Mouse (Mus musculus) kidney, adult 18-20 months (tissue): Measurements from ENCODE around the gene Ggnbp2.

Experiments
- DNase-seq: peaks from one replicate; pipeline ENCODE4 v3.0.0; 2021

The Ggnbp2 gene

DNA sequence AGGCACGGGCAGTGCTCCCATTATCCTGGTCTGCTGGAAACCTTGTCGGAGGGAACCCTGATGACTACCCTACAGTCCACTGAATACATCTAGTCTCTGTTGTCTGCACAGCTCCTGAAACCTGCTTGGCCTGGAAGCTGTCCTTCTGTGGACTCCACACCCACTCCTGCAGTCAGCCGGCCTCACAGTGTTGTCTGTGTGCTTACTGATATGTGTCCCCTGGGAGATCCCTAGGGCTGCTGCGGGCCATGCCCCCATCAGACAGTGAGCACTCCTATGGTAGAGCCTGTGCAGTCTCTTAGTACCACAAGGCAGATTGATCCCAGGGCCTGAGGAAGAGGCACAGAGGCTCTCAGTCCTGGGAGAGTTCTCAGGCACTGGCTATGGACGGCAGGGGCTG is 48.1 kb downstream of the Ggnbp2 start:
- DNase-seq: no peak

DNA sequence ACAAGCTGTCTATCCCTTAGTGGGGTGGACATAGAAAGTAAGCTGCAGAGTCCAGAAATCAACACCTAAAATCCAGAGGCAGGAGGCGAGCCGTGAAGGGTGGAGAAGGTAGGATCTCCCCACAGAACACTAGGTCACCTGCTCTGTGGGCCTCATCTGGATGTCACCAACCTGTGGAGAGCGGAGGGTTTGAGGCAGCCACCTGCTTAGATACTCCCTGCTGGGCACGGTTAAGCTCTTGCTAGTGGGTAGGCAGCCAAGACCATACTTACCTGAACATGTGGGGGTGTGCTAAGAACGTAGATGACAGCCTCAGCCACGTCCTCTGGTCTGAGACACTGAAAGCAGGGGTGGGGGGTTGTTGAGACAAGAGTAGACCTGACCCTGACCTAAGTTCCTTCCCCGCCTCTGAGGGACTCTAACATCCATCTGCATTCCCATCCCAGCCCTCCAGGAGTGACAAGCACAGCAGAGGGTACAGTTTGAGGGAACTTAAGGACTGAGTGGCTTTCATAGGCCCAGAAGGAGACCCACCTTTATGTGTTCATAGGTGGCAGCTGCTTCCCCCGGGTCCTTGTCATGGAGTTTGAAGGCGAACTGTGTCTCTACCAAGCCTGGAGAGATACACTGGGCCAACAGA is 49.4 kb downstream of the Ggnbp2 start:
- no peak for DNase-seq

GRCm38 (mm10) chr11:84818961-84819692 is 51.5 kb downstream of the Ggnbp2 start, which contains the start of gene Mrm1:
TSS of gene Mrm1 (minus strand) at chr11:84819515.
- DNase-seq: peak; percentile 97

GRCm38 (mm10) chr11:84818085-84818960 is 52.3 kb downstream of the Ggnbp2 start:
- peak; percentile 84 for DNase-seq

DNA sequence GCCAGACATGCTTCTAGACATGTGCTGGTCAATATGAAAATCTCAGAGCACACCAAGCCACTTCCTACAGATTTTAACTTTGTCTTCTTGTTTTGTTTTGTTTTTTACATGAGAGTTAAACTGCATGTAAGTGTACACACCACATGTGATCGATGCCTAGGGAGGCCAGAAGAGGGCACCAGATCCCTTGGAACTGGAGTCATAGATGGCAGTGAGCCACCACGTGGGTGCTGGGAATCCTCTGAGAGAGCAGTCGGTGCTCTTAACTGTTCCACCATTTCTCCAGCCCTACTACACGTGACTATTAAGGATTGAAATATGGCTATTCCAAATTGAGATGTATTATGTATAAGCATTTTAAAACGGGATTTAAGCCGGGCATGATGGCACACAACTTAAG is 53.3 kb downstream of the Ggnbp2 start:
- no peak for DNase-seq

- peak; percentile 76 for DNase-seq
These were observed 56.7 kb downstream of the Ggnbp2 start for GRCm38 (mm10) chr11:84813724-84814510.

- no peak for DNase-seq
These were observed 66.2 kb downstream of the Ggnbp2 start for GRCm38 (mm10) chr11:84804373-84804772.

DNA sequence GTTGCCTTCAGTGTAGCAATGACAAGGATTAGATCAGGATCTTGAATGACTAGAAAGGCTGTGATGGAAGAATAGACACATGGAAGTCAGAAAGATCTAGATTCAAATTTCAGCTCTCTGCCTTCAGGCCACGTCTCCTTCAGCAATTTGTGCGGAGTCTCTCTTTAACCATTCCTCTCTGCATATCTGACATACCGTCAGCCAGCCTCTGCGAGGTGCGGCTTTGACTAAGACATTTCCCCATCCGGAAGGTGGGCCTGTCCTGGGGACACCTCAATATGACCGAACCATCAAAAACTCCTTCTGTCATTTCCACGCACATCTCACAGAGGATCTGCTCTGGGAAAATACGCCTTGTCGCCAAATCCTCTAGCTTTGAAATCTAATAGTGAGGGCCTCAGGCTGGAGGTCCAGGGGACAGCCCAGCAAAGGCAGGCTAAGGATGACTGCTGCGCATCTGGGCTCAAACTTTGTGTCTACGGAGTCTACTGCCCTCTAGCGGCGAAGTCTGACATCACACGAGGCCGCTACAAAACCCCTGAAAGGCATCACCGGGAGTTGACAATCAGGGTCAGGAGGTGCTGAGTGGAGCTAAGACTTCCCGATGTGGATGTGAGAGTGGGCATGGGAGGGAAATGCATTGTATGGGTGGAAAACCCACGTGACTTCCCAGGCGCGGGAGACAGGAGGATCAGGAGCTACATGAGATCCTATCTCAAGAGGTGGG is 72.8 kb downstream of the Ggnbp2 start:
- DNase-seq: peak; percentile 78

DNA sequence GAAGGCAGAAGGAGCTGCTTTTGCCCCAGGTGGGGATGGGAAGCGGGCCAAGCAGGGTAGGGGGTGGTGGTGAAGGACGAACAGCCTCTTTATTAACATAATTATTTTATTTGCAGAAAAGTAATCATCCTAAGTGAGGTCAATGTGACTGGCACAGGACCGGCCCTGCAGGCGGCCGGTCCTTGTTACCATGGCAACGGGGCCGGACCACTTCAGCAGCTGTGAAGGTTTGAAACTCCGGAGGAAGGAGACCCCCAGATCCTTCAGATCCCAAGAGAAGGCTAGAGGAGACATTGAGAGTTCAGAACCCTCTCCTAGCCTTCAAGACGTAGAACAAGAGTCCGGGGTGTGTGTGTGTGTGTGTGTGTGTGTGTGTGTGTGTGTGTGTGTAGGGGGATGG is 73.6 kb downstream of the Ggnbp2 start:
- no peak for DNase-seq

- DNase-seq: peak; percentile 65
These were observed 76.0 kb downstream of the Ggnbp2 start for GRCm38 (mm10) chr11:84794496-84795113.

GRCm38 (mm10) chr11:84793545-84793944 is 77.1 kb downstream of the Ggnbp2 start:
- DNase-seq: no peak

- DNase-seq: no peak
These were observed 80.2 kb downstream of the Ggnbp2 start for GRCm38 (mm10) chr11:84790383-84790782.
